Mouse (Mus musculus): Measurements from ENCODE around the gene Gm2056. TPM values are rescaled to one million over a fixed set of nuclear protein-coding genes. Genes with fewer than 3 reads are reported as not detected.

Gene Gm2056
- polyA plus RNA-seq (2012; rRNA removed), result not detected in 2 replicates

DNA sequence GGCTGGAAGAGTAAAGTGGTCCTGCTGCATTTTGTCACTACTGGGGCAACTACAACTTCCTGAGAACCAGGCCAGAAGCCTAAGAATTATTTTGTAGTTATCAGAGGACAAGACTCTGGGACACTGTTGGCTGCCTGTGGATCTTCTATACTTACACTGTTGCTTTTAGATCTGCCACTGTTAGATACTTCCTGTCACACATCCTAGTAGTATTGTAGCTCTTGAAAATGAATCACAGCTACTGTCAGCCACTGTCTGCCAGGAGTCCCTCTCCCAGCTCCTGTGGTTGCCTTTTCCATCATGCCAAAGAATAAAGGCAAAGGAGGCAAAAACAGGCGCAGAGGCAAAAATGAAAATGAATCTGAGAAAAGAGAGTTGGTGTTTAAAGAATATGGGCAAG, at the start of gene Gm2056:
TSS of gene Gm2056 (plus strand) at position 301 of the 400 bp plus-strand sequence.

GRCm38 (mm10) chr12:88011548-88011947, 15.3 kb upstream of the Gm2056 start, which contains the start of gene Gm2075:
Gm2075 (plus strand) TSS chr12:88011848.

DNA sequence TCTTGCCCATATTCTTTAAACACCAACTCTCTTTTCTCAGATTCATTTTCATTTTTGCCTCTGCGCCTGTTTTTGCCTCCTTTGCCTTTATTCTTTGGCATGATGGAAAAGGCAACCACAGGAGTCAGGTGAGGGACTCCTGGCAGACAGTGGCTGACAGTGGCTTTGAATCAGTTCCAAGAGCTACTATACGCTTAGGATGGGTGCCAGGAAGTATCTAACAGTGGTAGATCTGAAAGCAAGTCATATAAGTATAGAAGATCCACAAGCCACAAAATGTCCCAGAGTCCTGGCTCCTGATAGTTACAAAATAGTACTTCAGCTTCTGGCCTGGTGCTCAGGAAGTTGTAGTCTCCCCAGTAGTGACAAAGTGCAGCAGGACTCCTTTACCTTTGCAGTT, 8.1 kb upstream of the Gm2056 start, which contains the start of gene Gm6803:
TSS of gene Gm6803 (minus strand) at position 101 of the 400 bp plus-strand sequence.

Other genes with a start within 250 kb of the Gm2056 start
- gene Gm21936, start 231.5 kb upstream of the Gm2056 start, polyA plus RNA-seq (2012; rRNA removed), result not detected in 2 replicates
- gene BB287469, start 210.4 kb upstream of the Gm2056 start, polyA plus RNA-seq (2012; rRNA removed), result not detected in 2 replicates
- gene Gm2001, start 184.7 kb upstream of the Gm2056 start, polyA plus RNA-seq (2012; rRNA removed), result not detected in 2 replicates
- not detected in 2 replicates for gene Gm2016, start 152.9 kb upstream of the Gm2056 start, polyA plus RNA-seq (2012; rRNA removed)
- not detected in 2 replicates for gene Gm2022, start 131.6 kb upstream of the Gm2056 start, polyA plus RNA-seq (2012; rRNA removed)
- gene Gm2035, start 107.1 kb upstream of the Gm2056 start, polyA plus RNA-seq (2012; rRNA removed), result not detected in 2 replicates
- not detected in 2 replicates for gene Gm2042, start 72.9 kb upstream of the Gm2056 start, polyA plus RNA-seq (2012; rRNA removed)
- gene Gm2075, start 15.2 kb upstream of the Gm2056 start, polyA plus RNA-seq (2012; rRNA removed), result not detected in 2 replicates
- gene Gm6803, start 8.2 kb upstream of the Gm2056 start, polyA plus RNA-seq (2012; rRNA removed), result not detected in 2 replicates
- gene Gm16368, start 56.7 kb downstream of the Gm2056 start, polyA plus RNA-seq (2012; rRNA removed), result not detected in 2 replicates
- not detected in 2 replicates for gene Gm10436, start 155.1 kb downstream of the Gm2056 start, polyA plus RNA-seq (2012; rRNA removed)
- gene Gm8332, start 223.1 kb downstream of the Gm2056 start, polyA plus RNA-seq (2012; rRNA removed), result not detected in 2 replicates
- gene Gm5662, start 247.5 kb downstream of the Gm2056 start, polyA plus RNA-seq (2012; rRNA removed), result not detected in 2 replicates